ENCODE assay signal across 8 mouse cellular contexts in genomic region chr19:44372969-44373368, GRCm38 (mm10). TPM values are rescaled to one million over a fixed set of nuclear protein-coding genes. Genes with fewer than 3 reads are reported as not detected.
DNase-seq lines count a peak whose midpoint lies in the region; ATAC-seq and TF ChIP-seq lines count a peak whose summit lies in the region.

No protein-coding gene starts in this region.

- 13% methylated on average over 6 of the region's 6 CpGs for WGBS in cerebellum, adult 2 months
- WGBS in hindbrain, embryonic 12.5 days = 21% methylated on average over 6 of the region's 6 CpGs

- no peak overlapping the region for H3K9ac ChIP-seq in hindbrain, embryonic 12.5 days

- no peak overlapping the region for H3K27ac ChIP-seq in cerebellum, adult 2 months (ENCODE audit: insufficient read depth, low read length)
- no peak overlapping the region for H3K27ac ChIP-seq in hindbrain, embryonic 12.5 days

- TF ChIP-seq POLR2A in cerebellum, adult 2 months (IDR thresholded peaks at IDR 0.05; ENCODE audit: borderline replicate concordance, insufficient read depth, low read length) = no peak

- TF ChIP-seq CTCF in cerebellum, adult 2 months (IDR thresholded peaks at IDR 0.05; ENCODE audit: borderline replicate concordance, insufficient read depth, low read depth, low read length) = peak; percentile 93

- peak; percentile 91 for DNase-seq in NIH3T3 (ENCODE audit: low read depth)
- DNase-seq in cerebellum, adult 2 months = peak; percentile 85
- peak; percentile 34 to 45 for DNase-seq in frontal cortex, postnatal 10 days (ENCODE audit: low spot score in 2 of 2)
- peak; percentile 70 for DNase-seq in layer of hippocampus, adult 9-11 months
- peak; percentile 92 for DNase-seq in lung, postnatal 14 days
- DNase-seq in right cerebral cortex, postnatal 10 days (ENCODE audit: low spot score in 2 of 2) = peak; percentile 59 to 76
- DNase-seq in urinary bladder, postnatal 4 days (ENCODE audit: low spot score in 2 of 2) = peak; percentile 53 to 80

- H3K36me3 ChIP-seq in hindbrain, embryonic 12.5 days = no peaks in the 10 kb centered on the region

- peak; percentile 76; the same call in 1 of the 2 replicates for ATAC-seq in hindbrain, embryonic 12.5 days (ENCODE audit: low FRiP score)

- no peaks in the 10 kb centered on the region for H3K27me3 ChIP-seq in cerebellum, adult 2 months (ENCODE audit: control insufficient read depth, insufficient read depth, low read length)
- no peaks in the 10 kb centered on the region for H3K27me3 ChIP-seq in hindbrain, embryonic 12.5 days

- no peak overlapping the region for H3K4me3 ChIP-seq in cerebellum, adult 2 months (replicated peaks; ENCODE audit: insufficient read depth, low read depth, low read length)
- H3K4me3 ChIP-seq in hindbrain, embryonic 12.5 days = no peak overlapping the region

- no peaks in the 10 kb centered on the region for H3K9me3 ChIP-seq in hindbrain, embryonic 12.5 days (replicated peaks)

- no peak overlapping the region for H3K4me2 ChIP-seq in hindbrain, embryonic 12.5 days (replicated peaks)

- no peaks in the 10 kb centered on the region for H3K4me1 ChIP-seq in cerebellum, adult 2 months (ENCODE audit: control insufficient read depth, insufficient read depth, low read length)
- peaks cover 4% of the 10 kb centered on the region for H3K4me1 ChIP-seq in hindbrain, embryonic 12.5 days

RNA-seq across cellular contexts. Expression of gene Scd1, which starts 34.7 kb away (rescaled TPM):
- polyA plus RNA-seq in cerebellum, adult 2 months (2012; rRNA removed) = 151 and 160 TPM in 2 replicates
- polyA plus RNA-seq in hindbrain, embryonic 12.5 days (2016; fragmentation: Nextera tagmentation; extraction: Ambion mirVana) = 7.8 and 10.0 TPM in 2 replicates

RNA-seq across cellular contexts. Expression of gene Scd4, which starts 40.1 kb away (rescaled TPM):
- polyA plus RNA-seq in cerebellum, adult 2 months (2012; rRNA removed) = 0.18 and 0.22 TPM in 2 replicates
- polyA plus RNA-seq in hindbrain, embryonic 12.5 days (2016; fragmentation: Nextera tagmentation; extraction: Ambion mirVana) = 0.07 and 0.10 TPM in 2 replicates

Comparison
In these comparisons a context has a peak if more than half of its experiments do, and no peak if none do; other contexts are left out.
1. DNase-seq: peak in every context shown above with its lines; median percentile 92 in lung, postnatal 14 days; 91 in NIH3T3; 85 in cerebellum, adult 2 months; 70 in layer of hippocampus, adult 9-11 months; 68 in right cerebral cortex, postnatal 10 days; 66 in urinary bladder, postnatal 4 days; 40 in frontal cortex, postnatal 10 days.
2. RNA of gene Scd1, which starts 34.7 kb away (polyA plus RNA-seq): 151 to 160 TPM in cerebellum, adult 2 months; 7.8 to 10.0 TPM in hindbrain, embryonic 12.5 days; every median in the first group is over 10 times any median in the second.